Mouse (Mus musculus) heart, embryonic 10.5 days (tissue): ENCODE data around the gene Lmf2. TPM values are rescaled to one million over a fixed set of nuclear protein-coding genes. Genes with fewer than 3 reads are reported as not detected.

Source experiments
- DNase-seq: peaks from one replicate; pipeline ENCODE4 v3.0.0-alpha.2; 2017; ENCODE audit warnings: low spot score
- H3K27ac ChIP-seq: fragments of 300-500 bp; sonication (generic); 2 replicates; pipeline ENCODE4 v1.5.1; 2016; ENCODE audit warnings: mild to moderate bottlenecking
- H3K27me3 ChIP-seq: fragments of 300-500 bp; sonication (generic); 2 replicates; pipeline ENCODE4 v1.6.1; 2016; ENCODE audit warnings: mild to moderate bottlenecking; ENCODE audit not compliant: poor library complexity, insufficient read depth, severe bottlenecking
- H3K36me3 ChIP-seq: fragments of 300-500 bp; sonication (generic); 2 replicates; pipeline ENCODE4 v1.6.1; 2016; ENCODE audit warnings: mild to moderate bottlenecking, moderate library complexity
- H3K4me1 ChIP-seq: fragments of 300-500 bp; sonication (generic); 2 replicates; pipeline ENCODE4 v1.6.1; 2016; ENCODE audit warnings: mild to moderate bottlenecking
- H3K4me3 ChIP-seq: fragments of 300-500 bp; sonication (generic); 2 replicates; pipeline ENCODE4 v1.5.1; 2016; ENCODE audit warnings: mild to moderate bottlenecking, moderate library complexity
- H3K9me3 ChIP-seq: fragments of 300-500 bp; sonication (generic); 2 replicates; pipeline ENCODE4 v1.6.1; 2016; ENCODE audit warnings: mild to moderate bottlenecking, moderate library complexity
- WGBS: fragments of 180-500 bp; shearing (Covaris S2); methylation state at CpG from one replicate; pipeline ENCODE4 v1.1.7; 2016; 5-methylcytosine and 5-hydroxymethylcytosine counted together
- microRNA-seq: library from miRNA; unstranded; fragments of <30 nt; microRNA quantifications from one replicate; pipeline ENCODE4, GENCODE M21; 2017
- polyA plus RNA-seq: library from polyadenylated mRNA; unstranded; fragments of >200 nt; fragmentation: Nextera tagmentation; extraction: Ambion mirVana; gene quantifications from 2 replicates; pipeline ENCODE4 v1.2.1, GENCODE M21; 2016

The Lmf2 gene
- polyA plus RNA-seq, 1 experiment from 2014 or later = 51.5 TPM

DNA sequence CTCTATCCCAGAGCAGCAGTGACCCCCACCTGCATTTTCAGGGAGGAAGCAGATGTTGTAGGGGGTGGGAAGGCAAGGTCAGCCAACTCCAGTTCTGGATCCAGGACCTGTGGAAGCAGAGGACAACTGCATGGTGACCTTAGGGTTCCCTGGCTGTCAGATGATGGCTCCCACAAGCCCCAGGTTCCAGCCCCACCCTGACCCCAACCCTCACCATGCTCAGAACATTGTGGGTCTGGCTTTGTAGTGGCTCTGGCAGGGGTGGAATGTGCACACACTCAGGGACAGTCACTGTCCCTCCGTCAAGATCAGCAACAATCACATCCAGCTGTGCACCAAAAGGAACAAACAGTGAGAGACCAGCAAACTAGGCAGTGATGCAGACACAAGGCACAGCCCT lies 49.5 kb downstream of the Lmf2 start:
- Histone ChIP-seq H3K36me3 (peaks cover 69% of the 10 kb centered on the region), H3K27me3 (no peaks in the 10 kb centered on the region), H3K4me3 (no peak overlapping the region), H3K27ac (no peak overlapping the region), H3K4me1 (peaks cover 31% of the 10 kb centered on the region), H3K9me3 (no peaks in the 10 kb centered on the region)
- DNase-seq = no peak
- WGBS = 73% methylated on average over 1 of the region's 1 CpGs

Small RNA genes within 50 kb of the gene (microRNA-seq; reads per million reads assigned to microRNA genes)
- not detected for gene Mir6959

Other genes with a start within 250 kb of the Lmf2 start
- 15.4 and 17.1 TPM in 2 replicates for gene Tubgcp6, start 232.5 kb downstream of the Lmf2 start, polyA plus RNA-seq
- 18.5 and 19.0 TPM in 2 replicates for gene Hdac10, start 227.0 kb downstream of the Lmf2 start, polyA plus RNA-seq
- gene Mapk12, start 215.0 kb downstream of the Lmf2 start, polyA plus RNA-seq = 25.4 and 26.4 TPM in 2 replicates
- gene Mapk11, start 206.0 kb downstream of the Lmf2 start, polyA plus RNA-seq = 4.2 and 4.8 TPM in 2 replicates
- 106 and 117 TPM in 2 replicates for gene Plxnb2, start 174.9 kb downstream of the Lmf2 start, polyA plus RNA-seq
- 23.1 and 23.5 TPM in 2 replicates for gene Dennd6b, start 159.2 kb downstream of the Lmf2 start, polyA plus RNA-seq
- gene Ppp6r2, start 144.1 kb downstream of the Lmf2 start, polyA plus RNA-seq = 12.4 and 23.5 TPM in 2 replicates
- gene Sbf1, start 40.3 kb downstream of the Lmf2 start, polyA plus RNA-seq = 53.3 and 57.2 TPM in 2 replicates
- gene Adm2, start 32.9 kb downstream of the Lmf2 start, polyA plus RNA-seq = 0.39 and 0.65 TPM in 2 replicates
- not detected in 2 replicates for gene Miox, start 21.3 kb downstream of the Lmf2 start, polyA plus RNA-seq
- 137 and 150 TPM in 2 replicates for gene Ncaph2, start 60 bp upstream of the Lmf2 start, polyA plus RNA-seq
- gene Sco2, start 18.2 kb upstream of the Lmf2 start, polyA plus RNA-seq = 8.1 TPM in 2 replicates
- gene Tymp, start 21.4 kb upstream of the Lmf2 start, polyA plus RNA-seq = 1.3 and 1.4 TPM in 2 replicates
- gene Odf3b, start 23.6 kb upstream of the Lmf2 start, polyA plus RNA-seq = 0.31 and 0.38 TPM in 2 replicates
- 0.06 TPM in 1 of 2 replicates, not detected in the other for gene Klhdc7b, start 29.3 kb upstream of the Lmf2 start, polyA plus RNA-seq
- gene Syce3, start 54.8 kb upstream of the Lmf2 start, polyA plus RNA-seq = not detected in 2 replicates
- 73.9 and 147 TPM in 2 replicates for gene Cpt1b, start 70.2 kb upstream of the Lmf2 start, polyA plus RNA-seq
- 2.7 and 3.4 TPM in 2 replicates for gene C730034F03Rik, start 73.9 kb upstream of the Lmf2 start, polyA plus RNA-seq
- 0.38 and 0.58 TPM in 2 replicates for gene Gm44502, start 74.0 kb upstream of the Lmf2 start, polyA plus RNA-seq
- 64.7 and 64.8 TPM in 2 replicates for gene Chkb, start 74.2 kb upstream of the Lmf2 start, polyA plus RNA-seq
- 0.44 and 0.99 TPM in 2 replicates for gene Mapk8ip2, start 98.3 kb upstream of the Lmf2 start, polyA plus RNA-seq
- gene Arsa, start 121.8 kb upstream of the Lmf2 start, polyA plus RNA-seq = 14.2 and 14.3 TPM in 2 replicates
- 2.1 and 2.6 TPM in 2 replicates for gene Shank3, start 144.0 kb upstream of the Lmf2 start, polyA plus RNA-seq
- 0.16 and 0.17 TPM in 2 replicates for gene Acr, start 212.7 kb upstream of the Lmf2 start, polyA plus RNA-seq
- gene Rabl2, start 236.3 kb upstream of the Lmf2 start, polyA plus RNA-seq = 23.2 and 35.1 TPM in 2 replicates